Mouse (Mus musculus): ENCODE data around the gene Stambpl1. TPM values are rescaled to one million over a fixed set of nuclear protein-coding genes. Genes with fewer than 3 reads are reported as not detected.

Stambpl1 gene
- polyA plus RNA-seq, 1 experiment from 2014 or later = 1.6 TPM

- Histone ChIP-seq H3K27me3 (ENCODE audit: control insufficient read depth, insufficient read depth, low read length) (no peaks in the 10 kb centered on the region), H3K4me3 (ENCODE audit: low read depth, low read length) (no peak overlapping the region), H3K36me3 (ENCODE audit: control insufficient read depth, insufficient read depth, low read length) (no peaks in the 10 kb centered on the region), H3K27ac (ENCODE audit: low read depth, low read length) (no peak overlapping the region), H3K9ac (ENCODE audit: low read length) (no peak overlapping the region), H3K9me3 (ENCODE audit: control insufficient read depth, low read length) (no peaks in the 10 kb centered on the region), H3K4me2 (no peak overlapping the region), H3K4me1 (ENCODE audit: control insufficient read depth, insufficient read depth, low read length) (no peaks in the 10 kb centered on the region)
- no peak for ATAC-seq (ENCODE audit: low FRiP score)
- DNase-seq (ENCODE audit: low spot score, missing footprints) = no peak
These were observed 50.9 kb downstream of the Stambpl1 start for GRCm38 (mm10) chr19:34242925-34243324.

GRCm38 (mm10) chr19:34244056-34244455 is 52.0 kb downstream of the Stambpl1 start:
- Histone ChIP-seq H3K9me3 (ENCODE audit: control insufficient read depth, low read length) (no peaks in the 10 kb centered on the region), H3K9ac (ENCODE audit: low read length) (no peak overlapping the region), H3K4me3 (ENCODE audit: low read depth, low read length) (no peak overlapping the region), H3K4me2 (no peak overlapping the region), H3K36me3 (ENCODE audit: control insufficient read depth, insufficient read depth, low read length) (no peaks in the 10 kb centered on the region), H3K27me3 (ENCODE audit: control insufficient read depth, insufficient read depth, low read length) (no peaks in the 10 kb centered on the region), H3K27ac (ENCODE audit: low read depth, low read length) (no peak overlapping the region), H3K4me1 (ENCODE audit: control insufficient read depth, insufficient read depth, low read length) (no peaks in the 10 kb centered on the region)
- 0 out of 2 replicates have a peak, but pooled peaks have one; percentile 27 for ATAC-seq (ENCODE audit: low FRiP score)
- peak; percentile 96 for DNase-seq (ENCODE audit: low spot score, missing footprints)
- WGBS = 17% methylated on average over 6 of the region's 6 CpGs

GRCm38 (mm10) chr19:34248558-34248957 is 56.5 kb downstream of the Stambpl1 start:
- Histone ChIP-seq H3K4me3 (ENCODE audit: low read depth, low read length) (no peak overlapping the region), H3K4me1 (ENCODE audit: control insufficient read depth, insufficient read depth, low read length) (no peaks in the 10 kb centered on the region), H3K27me3 (ENCODE audit: control insufficient read depth, insufficient read depth, low read length) (no peaks in the 10 kb centered on the region), H3K9me3 (ENCODE audit: control insufficient read depth, low read length) (no peaks in the 10 kb centered on the region), H3K9ac (ENCODE audit: low read length) (no peak overlapping the region), H3K27ac (ENCODE audit: low read depth, low read length) (no peak overlapping the region), H3K4me2 (no peak overlapping the region), H3K36me3 (ENCODE audit: control insufficient read depth, insufficient read depth, low read length) (no peaks in the 10 kb centered on the region)
- no peak for DNase-seq (ENCODE audit: low spot score, missing footprints)
- 80% methylated on average over 5 of the region's 5 CpGs for WGBS
- no peak for ATAC-seq (ENCODE audit: low FRiP score)

GRCm38 (mm10) chr19:34250621-34251020 is 58.6 kb downstream of the Stambpl1 start:
- no peaks in the 10 kb centered on the region for H3K4me1 ChIP-seq (ENCODE audit: control insufficient read depth, insufficient read depth, low read length)

GRCm38 (mm10) chr19:34251900-34252299 is 59.9 kb downstream of the Stambpl1 start:
- no peak overlapping the region for H3K4me3 ChIP-seq (ENCODE audit: low read depth, low read length)
- 82% methylated on average over 2 of the region's 2 CpGs for WGBS
- H3K27me3 ChIP-seq (ENCODE audit: control insufficient read depth, insufficient read depth, low read length) = no peaks in the 10 kb centered on the region
- no peaks in the 10 kb centered on the region for H3K36me3 ChIP-seq (ENCODE audit: control insufficient read depth, insufficient read depth, low read length)
- no peaks in the 10 kb centered on the region for H3K9me3 ChIP-seq (ENCODE audit: control insufficient read depth, low read length)
- ATAC-seq (ENCODE audit: low FRiP score) (no peak), DNase-seq (ENCODE audit: low spot score, missing footprints) (no peak)
- no peak overlapping the region for H3K27ac ChIP-seq (ENCODE audit: low read depth, low read length)
- no peak overlapping the region for H3K9ac ChIP-seq (ENCODE audit: low read length)
- no peaks in the 10 kb centered on the region for H3K4me1 ChIP-seq (ENCODE audit: control insufficient read depth, insufficient read depth, low read length)
- no peak overlapping the region for H3K4me2 ChIP-seq

More at GRCm38 (mm10) chr19:34250621-34251020, 58.6 kb downstream of the Stambpl1 start:
- Histone ChIP-seq H3K9ac (ENCODE audit: low read length) (no peak overlapping the region), H3K36me3 (ENCODE audit: control insufficient read depth, insufficient read depth, low read length) (no peaks in the 10 kb centered on the region), H3K4me3 (ENCODE audit: low read depth, low read length) (no peak overlapping the region), H3K27ac (ENCODE audit: low read depth, low read length) (no peak overlapping the region), H3K27me3 (ENCODE audit: control insufficient read depth, insufficient read depth, low read length) (no peaks in the 10 kb centered on the region), H3K9me3 (ENCODE audit: control insufficient read depth, low read length) (no peaks in the 10 kb centered on the region), H3K4me2 (no peak overlapping the region)
- 80% methylated on average over 4 of the region's 4 CpGs for WGBS
- ATAC-seq (ENCODE audit: low FRiP score) = no peak
- DNase-seq (ENCODE audit: low spot score, missing footprints) = peak; percentile 57

- Histone ChIP-seq H3K9ac (ENCODE audit: low read length) (no peak overlapping the region), H3K27me3 (ENCODE audit: control insufficient read depth, insufficient read depth, low read length) (no peaks in the 10 kb centered on the region), H3K9me3 (ENCODE audit: control insufficient read depth, low read length) (no peaks in the 10 kb centered on the region), H3K27ac (ENCODE audit: low read depth, low read length) (no peak overlapping the region), H3K4me3 (ENCODE audit: low read depth, low read length) (no peak overlapping the region), H3K4me2 (no peak overlapping the region), H3K4me1 (ENCODE audit: control insufficient read depth, insufficient read depth, low read length) (no peaks in the 10 kb centered on the region), H3K36me3 (ENCODE audit: control insufficient read depth, insufficient read depth, low read length) (no peaks in the 10 kb centered on the region)
- ATAC-seq (ENCODE audit: low FRiP score) (no peak), DNase-seq (ENCODE audit: low spot score, missing footprints) (peak; percentile 39)
- WGBS = 80% methylated on average over 9 of the region's 9 CpGs
These were observed 60.4 kb downstream of the Stambpl1 start for GRCm38 (mm10) chr19:34252450-34252849.

GRCm38 (mm10) chr19:34254101-34254879 is 62.3 kb downstream of the Stambpl1 start:
- H3K27ac ChIP-seq (ENCODE audit: low read depth, low read length) = no peak overlapping the region
- no peak for ATAC-seq (ENCODE audit: low FRiP score)
- no peak overlapping the region for H3K9ac ChIP-seq (ENCODE audit: low read length)
- DNase-seq (ENCODE audit: low spot score, missing footprints) = peak; percentile 77
- 54% methylated on average over 14 of the region's 14 CpGs for WGBS
- H3K36me3 ChIP-seq (ENCODE audit: control insufficient read depth, insufficient read depth, low read length) = no peaks in the 10 kb centered on the region
- no peaks in the 10 kb centered on the region for H3K9me3 ChIP-seq (ENCODE audit: control insufficient read depth, low read length)
- no peaks in the 10 kb centered on the region for H3K4me1 ChIP-seq (ENCODE audit: control insufficient read depth, insufficient read depth, low read length)
- no peak overlapping the region for H3K4me2 ChIP-seq
- no peak overlapping the region for H3K4me3 ChIP-seq (ENCODE audit: low read depth, low read length)
- H3K27me3 ChIP-seq (ENCODE audit: control insufficient read depth, insufficient read depth, low read length) = no peaks in the 10 kb centered on the region

- no peaks in the 10 kb centered on the region for H3K4me1 ChIP-seq (ENCODE audit: control insufficient read depth, insufficient read depth, low read length)
- H3K27me3 ChIP-seq (ENCODE audit: control insufficient read depth, insufficient read depth, low read length) = no peaks in the 10 kb centered on the region
- 66% methylated on average over 16 of the region's 16 CpGs for WGBS
- H3K4me3 ChIP-seq (ENCODE audit: low read depth, low read length) = no peak within 1 kb of the TSS
- no peak within 1 kb of the TSS for H3K27ac ChIP-seq (ENCODE audit: low read depth, low read length)
- H3K36me3 ChIP-seq (ENCODE audit: control insufficient read depth, insufficient read depth, low read length) = no peaks in the 10 kb centered on the region
- H3K9me3 ChIP-seq (ENCODE audit: control insufficient read depth, low read length) = no peaks in the 10 kb centered on the region
- ATAC-seq (ENCODE audit: low FRiP score) (no peak), DNase-seq (ENCODE audit: low spot score, missing footprints) (peak; percentile 80)
- H3K4me2 ChIP-seq = no peak within 1 kb of the TSS
- no peak within 1 kb of the TSS for H3K9ac ChIP-seq (ENCODE audit: low read length)
These were observed 63.1 kb downstream of the Stambpl1 start, which contains the start of gene Acta2 for GRCm38 (mm10) chr19:34254880-34255681. Acta2 (minus strand) TSS chr19:34255590.

GRCm38 (mm10) chr19:34256149-34256548 is 64.1 kb downstream of the Stambpl1 start:
- DNase-seq (ENCODE audit: low spot score, missing footprints) (no peak), ATAC-seq (ENCODE audit: low FRiP score) (no peak)
- H3K4me1 ChIP-seq (ENCODE audit: control insufficient read depth, insufficient read depth, low read length) = no peaks in the 10 kb centered on the region
- no peak overlapping the region for H3K4me2 ChIP-seq
- H3K9me3 ChIP-seq (ENCODE audit: control insufficient read depth, low read length) = no peaks in the 10 kb centered on the region
- H3K36me3 ChIP-seq (ENCODE audit: control insufficient read depth, insufficient read depth, low read length) = no peaks in the 10 kb centered on the region
- no peak overlapping the region for H3K27ac ChIP-seq (ENCODE audit: low read depth, low read length)
- 80% methylated on average over 5 of the region's 5 CpGs for WGBS
- no peak overlapping the region for H3K9ac ChIP-seq (ENCODE audit: low read length)
- no peaks in the 10 kb centered on the region for H3K27me3 ChIP-seq (ENCODE audit: control insufficient read depth, insufficient read depth, low read length)
- H3K4me3 ChIP-seq (ENCODE audit: low read depth, low read length) = no peak overlapping the region
